Mouse (Mus musculus): ENCODE data around the gene Dtd1. TPM values are rescaled to one million over a fixed set of nuclear protein-coding genes. Genes with fewer than 3 reads are reported as not detected.

Dtd1 gene
- total RNA-seq, 2 experiments from 2014 or later, result 74.4 to 76.2 TPM

Small RNA genes within 50 kb of the gene (microRNA-seq; reads per million reads assigned to microRNA genes)
- gene Gm24823, result 0 reads per million in 2 experiments

Other genes starting within 250 kb of the Dtd1 start
- gene Kat14, start 230.9 kb upstream of the Dtd1 start, total RNA-seq (2021), result 10 to 100 TPM; 31.9 to 36.6 TPM
- 10 to 100 TPM in 1 of 2 experiments, 1 to 10 TPM in 1; 6.9 to 10.4 TPM for gene Pet117, start 230.9 kb upstream of the Dtd1 start, total RNA-seq (2021)
- 100 to 1,000 TPM; 144 to 149 TPM for gene Dzank1, start 72.5 kb upstream of the Dtd1 start, total RNA-seq (2021)
- gene Polr3f, start 72.2 kb upstream of the Dtd1 start, total RNA-seq (2021), result 10 to 100 TPM; 25.5 to 26.5 TPM
- 10 to 100 TPM; 28.5 to 29.0 TPM for gene Rbbp9, start 49.0 kb upstream of the Dtd1 start, total RNA-seq (2021)
- gene Sec23b, start 43.7 kb upstream of the Dtd1 start, total RNA-seq (2021), result 10 to 100 TPM; 45.7 to 47.1 TPM
- gene Smim26, start 5.8 kb upstream of the Dtd1 start, total RNA-seq (2021), result 10 to 100 TPM; 60.5 to 62.2 TPM
- not detected for gene Scp2d1, start 223.8 kb downstream of the Dtd1 start, total RNA-seq (2021)